In the genomic region with DNA sequence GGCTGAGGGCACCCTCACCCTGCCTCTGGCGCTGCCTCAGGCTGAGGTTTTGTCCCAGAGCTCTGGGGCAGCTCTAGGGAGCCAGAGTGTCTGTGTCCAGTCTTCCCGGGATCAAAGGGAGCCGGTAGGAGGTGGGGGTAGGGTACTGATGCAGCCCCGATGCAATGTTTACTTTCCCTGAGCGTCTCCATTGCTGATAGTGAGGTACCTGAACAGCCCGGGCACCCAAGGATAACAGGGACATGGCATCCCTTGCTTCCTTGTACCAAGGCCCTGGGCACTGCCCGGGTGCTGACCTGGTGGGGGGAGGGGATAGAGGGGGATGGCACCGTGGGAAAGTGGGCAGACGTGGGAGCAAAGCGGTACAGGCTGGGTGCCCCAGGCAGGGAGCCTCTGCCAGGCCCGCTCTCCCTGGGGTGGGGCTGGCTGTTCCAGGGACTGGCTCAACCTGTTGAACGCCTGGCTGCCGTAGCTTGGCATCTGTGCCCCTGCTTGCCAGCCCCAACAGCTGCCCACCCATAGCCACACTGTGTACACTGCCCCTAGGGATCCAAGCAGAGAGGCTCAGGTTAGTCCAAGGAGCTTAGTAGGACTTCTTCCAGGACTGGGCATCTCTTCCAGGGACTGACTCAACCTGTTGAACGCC, we compare ENCODE assay signal across 8 mouse cellular contexts. TPM values are rescaled to one million over a fixed set of nuclear protein-coding genes. Genes with fewer than 3 reads are reported as not detected.
DNase-seq lines count a peak whose midpoint lies in the region; ATAC-seq and TF ChIP-seq lines count a peak whose summit lies in the region.

No protein-coding gene starts in this region.

- no peaks in the 10 kb centered on the region for H3K9me3 ChIP-seq in embryonic facial prominence, embryonic 11.5 days (replicated peaks; ENCODE audit: control insufficient read depth, low read length)
- H3K9me3 ChIP-seq in limb, embryonic 13.5 days, result no peaks in the 10 kb centered on the region

- TF ChIP-seq EP300 in heart, adult 2 months (IDR thresholded peaks at IDR 0.05; ENCODE audit: insufficient read depth, low read depth, low read length), result no peak

- H3K4me3 ChIP-seq in heart, adult 2 months, result peak overlapping the region; percentile 75
- H3K4me3 ChIP-seq in embryonic facial prominence, embryonic 11.5 days (ENCODE audit: low read depth, low read length), result peak overlapping the region; percentile 98
- peak overlapping the region; percentile 98 for H3K4me3 ChIP-seq in limb, embryonic 13.5 days
- peak overlapping the region; percentile 94 for H3K4me3 ChIP-seq in myocyte

- H3K4me2 ChIP-seq in embryonic facial prominence, embryonic 11.5 days (ENCODE audit: low read depth, low read length), result peak overlapping the region; percentile 81
- peak overlapping the region; percentile 97 for H3K4me2 ChIP-seq in limb, embryonic 13.5 days (replicated peaks)
- peak overlapping the region; percentile 87 for H3K4me2 ChIP-seq in myocyte (ENCODE audit: low read depth)

- intact Hi-C loops in heart, adult 2 months (cut with DNase I), result loop anchor here (5.0 to 10.0 kb wide), 2 partner anchors 247 to 401 kb away; no protein-coding TSS in a partner anchor
- intact Hi-C loops in heart, postnatal 25 days (cut with DNase I), result no loop called here

- H3K4me1 ChIP-seq in heart, adult 2 months (ENCODE audit: control insufficient read depth, insufficient read depth, low read length), result peaks cover 40% of the 10 kb centered on the region
- H3K4me1 ChIP-seq in embryonic facial prominence, embryonic 11.5 days (ENCODE audit: control insufficient read depth, insufficient read depth, low read length), result peaks cover 45% of the 10 kb centered on the region
- peaks cover 80% of the 10 kb centered on the region for H3K4me1 ChIP-seq in limb, embryonic 13.5 days

- peak overlapping the region; percentile 55 for H3K9ac ChIP-seq in heart, adult 2 months (ENCODE audit: low read depth, low read length)
- peak overlapping the region; percentile 46 for H3K9ac ChIP-seq in embryonic facial prominence, embryonic 11.5 days (replicated peaks; ENCODE audit: low read length)
- peak overlapping the region; percentile 99 for H3K9ac ChIP-seq in limb, embryonic 13.5 days

- 39% methylated on average over 14 of the region's 14 CpGs for whole genome bisulfite sequencing in heart, adult 2 months
- 31% methylated on average over 14 of the region's 14 CpGs for WGBS in embryonic facial prominence, embryonic 11.5 days
- 15% methylated on average over 14 of the region's 14 CpGs for WGBS in limb, embryonic 13.5 days

- H3K36me3 ChIP-seq in heart, adult 2 months (ENCODE audit: control insufficient read depth, insufficient read depth, low read length), result peaks cover 2% of the 10 kb centered on the region; the same call in 1 of the 2 replicates
- no peaks in the 10 kb centered on the region for H3K36me3 ChIP-seq in embryonic facial prominence, embryonic 11.5 days (replicated peaks; ENCODE audit: control insufficient read depth, insufficient read depth, low read depth, low read length)
- H3K36me3 ChIP-seq in limb, embryonic 13.5 days, result peaks cover 2% of the 10 kb centered on the region; the same call in 1 of the 2 replicates
- no peaks in the 10 kb centered on the region for H3K36me3 ChIP-seq in myocyte (ENCODE audit: control insufficient read depth, insufficient read depth)

- H3K79me2 ChIP-seq in heart, adult 2 months (replicated peaks; ENCODE audit: control insufficient read depth, insufficient read depth, low read length), result no peaks in the 10 kb centered on the region
- peaks cover 79% of the 10 kb centered on the region for H3K79me2 ChIP-seq in myocyte (ENCODE audit: control insufficient read depth, insufficient read depth)

- peak; percentile 50 to 57 for DNase-seq in heart, adult 2 months
- no peak for DNase-seq in heart, postnatal 25 days (ENCODE audit: low spot score)
- DNase-seq in embryonic facial prominence, embryonic 11.5 days (ENCODE audit: low spot score), result no peak
- peak; percentile 17 for DNase-seq in heart, postnatal 4 days
- no peak for DNase-seq in frontal cortex, postnatal 14 days (ENCODE audit: low spot score in 2 of 2)
- DNase-seq in MN1 (ENCODE audit: low spot score), result no peak

- no peaks in the 10 kb centered on the region for H3K27me3 ChIP-seq in heart, adult 2 months (ENCODE audit: control insufficient read depth, insufficient read depth, low read length)
- no peaks in the 10 kb centered on the region for H3K27me3 ChIP-seq in embryonic facial prominence, embryonic 11.5 days (ENCODE audit: control insufficient read depth, insufficient read depth, low read length)
- no peaks in the 10 kb centered on the region for H3K27me3 ChIP-seq in limb, embryonic 13.5 days
- no peaks in the 10 kb centered on the region for H3K27me3 ChIP-seq in myocyte (ENCODE audit: control insufficient read depth, insufficient read depth, insufficient read length)

- ATAC-seq in embryonic facial prominence, embryonic 11.5 days (replicated peaks; ENCODE audit: insufficient number of reproducible peaks, low FRiP score, low TSS enrichment, low read depth), result no peak
- ATAC-seq in limb, embryonic 13.5 days (ENCODE audit: low FRiP score, low read depth), result no peak

- TF ChIP-seq POLR2A in heart, adult 2 months (IDR thresholded peaks at IDR 0.05; ENCODE audit: insufficient read depth, low read depth, low read length), result no peak
- TF ChIP-seq POLR2A in myocyte (IDR thresholded peaks at IDR 0.05; ENCODE audit: insufficient read length, low read depth), result no peak

- no peak for TF ChIP-seq CTCF in heart, adult 2 months (IDR thresholded peaks at IDR 0.05)

- no peak overlapping the region for H3ac ChIP-seq in myocyte (ENCODE audit: control insufficient read depth, insufficient read length)

- H3K27ac ChIP-seq in heart, adult 2 months, result peak overlapping the region; percentile 93
- H3K27ac ChIP-seq in embryonic facial prominence, embryonic 11.5 days (replicated peaks; ENCODE audit: low read depth, low read length), result no peak overlapping the region
- peak overlapping the region; percentile 86; the same call in 1 of the 2 replicates for H3K27ac ChIP-seq in limb, embryonic 13.5 days

TF ChIP-seq in myocyte, 11 proteins besides CTCF, POLR2A, EP300 and RAD21:
- TF ChIP-seq POLR2AphosphoS2 (IDR thresholded peaks at IDR 0.05; ENCODE audit: insufficient read length, low read depth), result no peak
- TF ChIP-seq MYOD1 (IDR thresholded peaks at IDR 0.05; ENCODE audit: control insufficient read depth in 1 of 3, insufficient read length in 2 of 3, low read depth in 2 of 3), result peak in 1 of 3 experiments; percentile 54
- peak in 1 of 3 experiments; percentile 40 for TF ChIP-seq MYOG (IDR thresholded peaks at IDR 0.05; ENCODE audit: control insufficient read depth in 1 of 3, insufficient read depth in 1 of 3, insufficient read length in 2 of 3, low read depth in 2 of 3)

RNA-seq across cellular contexts. Expression of a gene that starts 3.0 kb away (rescaled TPM):
- total RNA-seq in heart, adult 2 months (2021), result 10 to 100 TPM; 44.5 to 58.7 TPM
- 15.3 and 21.5 TPM in 2 replicates for polyA plus RNA-seq in heart, adult 2 months (2012; rRNA removed)
- total RNA-seq in heart, postnatal 25 days (2021), result 10 to 100 TPM; 44.9 to 57.6 TPM
- polyA plus RNA-seq in embryonic facial prominence, embryonic 11.5 days (2014; fragmentation: Nextera tagmentation; extraction: Ambion mirVana), result 10.3 and 11.8 TPM in 2 replicates
- 10 to 100 TPM; 56.8 to 64.0 TPM for total RNA-seq in heart, postnatal 4 days (2021)
- polyA plus RNA-seq in limb, embryonic 13.5 days (2015; fragmentation: Nextera tagmentation; extraction: Ambion mirVana), result 14.5 and 15.0 TPM in 2 replicates
- 35.4 TPM for polyA plus RNA-seq in myocyte (2012; fragmentation: generic; extraction: Trizol)

RNA-seq across cellular contexts. Expression of a gene that starts 30.9 kb away (rescaled TPM):
- total RNA-seq in heart, adult 2 months (2021), result not detected
- 0.47 and 0.53 TPM in 2 replicates for polyA plus RNA-seq in heart, adult 2 months (2012; rRNA removed)
- total RNA-seq in heart, postnatal 25 days (2021), result not detected
- polyA plus RNA-seq in embryonic facial prominence, embryonic 11.5 days (2014; fragmentation: Nextera tagmentation; extraction: Ambion mirVana), result 0.59 and 1.3 TPM in 2 replicates
- total RNA-seq in heart, postnatal 4 days (2021), result not detected
- 0.31 and 0.36 TPM in 2 replicates for polyA plus RNA-seq in limb, embryonic 13.5 days (2015; fragmentation: Nextera tagmentation; extraction: Ambion mirVana)
- not detected for polyA plus RNA-seq in myocyte (2012; fragmentation: generic; extraction: Trizol)

RNA-seq across cellular contexts. Expression of a gene that starts 44.7 kb away (rescaled TPM):
- total RNA-seq in heart, adult 2 months (2021), result not detected
- not detected in 2 replicates for polyA plus RNA-seq in heart, adult 2 months (2012; rRNA removed)
- total RNA-seq in heart, postnatal 25 days (2021), result not detected
- not detected in 2 replicates for polyA plus RNA-seq in embryonic facial prominence, embryonic 11.5 days (2014; fragmentation: Nextera tagmentation; extraction: Ambion mirVana)
- not detected for total RNA-seq in heart, postnatal 4 days (2021)
- polyA plus RNA-seq in limb, embryonic 13.5 days (2015; fragmentation: Nextera tagmentation; extraction: Ambion mirVana), result not detected in 2 replicates
- not detected for polyA plus RNA-seq in myocyte (2012; fragmentation: generic; extraction: Trizol)

Comparison
In these comparisons a context has a peak if more than half of its experiments do, and no peak if none do; other contexts are left out.
1. DNase-seq: peak in heart, adult 2 months (2 of 2) and heart, postnatal 4 days (single experiment); none in heart, postnatal 25 days (single experiment), embryonic facial prominence, embryonic 11.5 days (single experiment), frontal cortex, postnatal 14 days (0 of 2) and MN1 (single experiment).
2. H3K9ac ChIP-seq: peak in every context shown above with its lines; median percentile 99 in limb, embryonic 13.5 days; 55 in heart, adult 2 months; 46 in embryonic facial prominence, embryonic 11.5 days.
3. Peak in every context shown above with its lines, with median percentiles within 50 percentile points of each other: H3K4me3 ChIP-seq and H3K4me2 ChIP-seq.